In genomic region chr3:106001416-106002370, GRCm38 (mm10) we compare ENCODE assay signal across 9 mouse cellular contexts. TPM values are rescaled to one million over a fixed set of nuclear protein-coding genes. Genes with fewer than 3 reads are reported as not detected.
DNase-seq lines count a peak whose midpoint lies in the region; ATAC-seq and TF ChIP-seq lines count a peak whose summit lies in the region.
"Had no signal": no experiment of that assay in that cellular context is flagged by ENCODE, and none has a peak within 500 bp of the region (broad histone marks: within the 10 kb centered on the region; RNA-seq: fewer than 3 reads in every experiment).

No protein-coding gene starts in this region.

- intact Hi-C loops in heart, postnatal 36 days (cut with DNase I), result no loop called here

- H3K9ac ChIP-seq in lung, embryonic 14.5 days, result no peak overlapping the region
- H3K9ac ChIP-seq in neural tube, embryonic 15.5 days (replicated peaks), result peak overlapping the region; percentile 17; the same call in 1 of the 2 replicates

- H3K4me1 ChIP-seq in hindbrain, embryonic 10.5 days (replicated peaks), result peaks cover 9% of the 10 kb centered on the region
- no peaks in the 10 kb centered on the region; the same call in 1 of the 2 replicates for H3K4me1 ChIP-seq in lung, embryonic 14.5 days (ENCODE audit: insufficient read depth)
- peaks cover 8% of the 10 kb centered on the region for H3K4me1 ChIP-seq in neural tube, embryonic 15.5 days

- H3K27ac ChIP-seq in hindbrain, embryonic 10.5 days, result no peak overlapping the region
- no peak overlapping the region for H3K27ac ChIP-seq in lung, embryonic 14.5 days (ENCODE audit: low read depth)
- H3K27ac ChIP-seq in neural tube, embryonic 15.5 days (replicated peaks), result no peak overlapping the region

- TF ChIP-seq CTCF in lung, embryonic 14.5 days (IDR thresholded peaks at IDR 0.05; ENCODE audit: low read depth), result no peak

- DNase-seq in heart, adult 18-20 months, result peak; percentile 6 to 16
- no peak for DNase-seq in heart, postnatal 36 days
- DNase-seq in embryo, embryonic 11 days, result peak; percentile 80
- peak; percentile 68 for DNase-seq in hindbrain, embryonic 10.5 days (ENCODE audit: low spot score)
- DNase-seq in large intestine, adult 2 months (ENCODE audit: low read depth, low spot score), result peak; percentile 6
- peak; percentile 75 for DNase-seq in lung, embryonic 14.5 days
- DNase-seq in thymus, postnatal 4 days, result peak; percentile 41

- H3K9me3 ChIP-seq in hindbrain, embryonic 10.5 days, result no peaks in the 10 kb centered on the region
- no peaks in the 10 kb centered on the region for H3K9me3 ChIP-seq in lung, embryonic 14.5 days (ENCODE audit: low read depth, low read length)
- no peaks in the 10 kb centered on the region for H3K9me3 ChIP-seq in neural tube, embryonic 15.5 days (replicated peaks)

- peak overlapping the region; percentile 38 for H3K4me3 ChIP-seq in hindbrain, embryonic 10.5 days
- H3K4me3 ChIP-seq in lung, embryonic 14.5 days (ENCODE audit: low read depth, low read length), result no peak overlapping the region
- peak overlapping the region; percentile 26 for H3K4me3 ChIP-seq in neural tube, embryonic 15.5 days (replicated peaks)

- H3K4me2 ChIP-seq in lung, embryonic 14.5 days, result peak overlapping the region; percentile 44
- peak overlapping the region; percentile 57 for H3K4me2 ChIP-seq in neural tube, embryonic 15.5 days

- WGBS in hindbrain, embryonic 10.5 days, result 22% methylated on average over 17 of the region's 17 CpGs
- WGBS in large intestine, adult 2 months, result 17% methylated on average over 17 of the region's 17 CpGs
- WGBS in lung, embryonic 14.5 days, result 19% methylated on average over 17 of the region's 17 CpGs
- WGBS in neural tube, embryonic 15.5 days, result 18% methylated on average over 17 of the region's 17 CpGs

- no peaks in the 10 kb centered on the region for H3K36me3 ChIP-seq in hindbrain, embryonic 10.5 days
- no peaks in the 10 kb centered on the region for H3K36me3 ChIP-seq in lung, embryonic 14.5 days (ENCODE audit: insufficient read depth)
- H3K36me3 ChIP-seq in neural tube, embryonic 15.5 days, result no peaks in the 10 kb centered on the region

- H3K27me3 ChIP-seq in hindbrain, embryonic 10.5 days (ENCODE audit: insufficient read depth, poor library complexity, severe bottlenecking), result no peaks in the 10 kb centered on the region
- H3K27me3 ChIP-seq in lung, embryonic 14.5 days (ENCODE audit: insufficient read depth, low read length), result no peaks in the 10 kb centered on the region
- H3K27me3 ChIP-seq in neural tube, embryonic 15.5 days (replicated peaks), result no peaks in the 10 kb centered on the region

- peak; percentile 98 for ATAC-seq in lung, embryonic 14.5 days (ENCODE audit: insufficient read depth)
- peak; percentile 94 for ATAC-seq in neural tube, embryonic 15.5 days (ENCODE audit: low FRiP score)

RNA-seq across cellular contexts. Expression of gene Pifo, which starts 12.8 kb away (rescaled TPM):
- total RNA-seq in heart, adult 18-20 months (2021), result under 1 TPM in 1 of 2 experiments, not detected in 1; 0.64 TPM
- not detected for total RNA-seq in heart, postnatal 36 days (2021)
- 1.9 and 8.9 TPM in 2 replicates for polyA plus RNA-seq in hindbrain, embryonic 10.5 days (2016; fragmentation: Nextera tagmentation; extraction: Ambion mirVana)
- not detected in 2 replicates for polyA plus RNA-seq in large intestine, adult 2 months (2012; rRNA removed)
- 0.34 and 0.35 TPM in 2 replicates for polyA plus RNA-seq in lung, embryonic 14.5 days (2014; fragmentation: Nextera tagmentation; extraction: Ambion mirVana)
- polyA plus RNA-seq in neural tube, embryonic 15.5 days (2015; fragmentation: Nextera tagmentation; extraction: Ambion mirVana), result 3.2 and 3.6 TPM in 2 replicates
- total RNA-seq: MEL had no signal

RNA-seq across cellular contexts. Expression of gene Ovgp1, which starts 28.2 kb away (rescaled TPM):
- under 1 TPM in 1 of 2 experiments, not detected in 1; 0.31 TPM for total RNA-seq in heart, adult 18-20 months (2021)
- total RNA-seq in heart, postnatal 36 days (2021), result under 1 TPM; 0.27 to 0.58 TPM
- polyA plus RNA-seq in hindbrain, embryonic 10.5 days (2016; fragmentation: Nextera tagmentation; extraction: Ambion mirVana), result 1.8 and 2.4 TPM in 2 replicates
- 0.38 and 0.60 TPM in 2 replicates for polyA plus RNA-seq in large intestine, adult 2 months (2012; rRNA removed)
- polyA plus RNA-seq in lung, embryonic 14.5 days (2014; fragmentation: Nextera tagmentation; extraction: Ambion mirVana), result 1.9 and 2.4 TPM in 2 replicates
- 3.6 and 4.3 TPM in 2 replicates for polyA plus RNA-seq in neural tube, embryonic 15.5 days (2015; fragmentation: Nextera tagmentation; extraction: Ambion mirVana)

RNA-seq across cellular contexts. Expression of gene Chil5, which starts 30.9 kb away (rescaled TPM):
- not detected for total RNA-seq in heart, adult 18-20 months (2021)
- total RNA-seq in heart, postnatal 36 days (2021), result not detected
- polyA plus RNA-seq in hindbrain, embryonic 10.5 days (2016; fragmentation: Nextera tagmentation; extraction: Ambion mirVana), result not detected in 2 replicates
- polyA plus RNA-seq in large intestine, adult 2 months (2012; rRNA removed), result 0.07 TPM in 1 of 2 replicates, not detected in the other
- polyA plus RNA-seq in lung, embryonic 14.5 days (2014; fragmentation: Nextera tagmentation; extraction: Ambion mirVana), result not detected in 2 replicates
- polyA plus RNA-seq in neural tube, embryonic 15.5 days (2015; fragmentation: Nextera tagmentation; extraction: Ambion mirVana), result not detected in 2 replicates
- total RNA-seq: MEL had no signal

RNA-seq across cellular contexts. Expression of gene Atp5f1, which starts 41.8 kb away (rescaled TPM):
- 1,000 to 10,000 TPM; 1,228 to 1,265 TPM for total RNA-seq in heart, adult 18-20 months (2021)
- total RNA-seq in heart, postnatal 36 days (2021), result 1,000 to 10,000 TPM; 1,203 to 1,219 TPM
- polyA plus RNA-seq in hindbrain, embryonic 10.5 days (2016; fragmentation: Nextera tagmentation; extraction: Ambion mirVana), result 464 and 481 TPM in 2 replicates
- 176 and 185 TPM in 2 replicates for polyA plus RNA-seq in large intestine, adult 2 months (2012; rRNA removed)
- 449 and 462 TPM in 2 replicates for polyA plus RNA-seq in lung, embryonic 14.5 days (2014; fragmentation: Nextera tagmentation; extraction: Ambion mirVana)
- polyA plus RNA-seq in neural tube, embryonic 15.5 days (2015; fragmentation: Nextera tagmentation; extraction: Ambion mirVana), result 581 and 593 TPM in 2 replicates

RNA-seq across cellular contexts. Expression of gene Wdr77, which starts 42.5 kb away (rescaled TPM):
- total RNA-seq in heart, adult 18-20 months (2021), result 10 to 100 TPM; 40.8 to 51.0 TPM
- 10 to 100 TPM; 46.9 to 48.5 TPM for total RNA-seq in heart, postnatal 36 days (2021)
- 133 and 172 TPM in 2 replicates for polyA plus RNA-seq in hindbrain, embryonic 10.5 days (2016; fragmentation: Nextera tagmentation; extraction: Ambion mirVana)
- polyA plus RNA-seq in large intestine, adult 2 months (2012; rRNA removed), result 38.8 and 42.7 TPM in 2 replicates
- 154 and 165 TPM in 2 replicates for polyA plus RNA-seq in lung, embryonic 14.5 days (2014; fragmentation: Nextera tagmentation; extraction: Ambion mirVana)
- polyA plus RNA-seq in neural tube, embryonic 15.5 days (2015; fragmentation: Nextera tagmentation; extraction: Ambion mirVana), result 86.7 and 104 TPM in 2 replicates

Comparison
In these comparisons a context has a peak if more than half of its experiments do, and no peak if none do; other contexts are left out.
1. DNase-seq: peak in heart, adult 18-20 months (2 of 2), embryo, embryonic 11 days (single experiment), hindbrain, embryonic 10.5 days (single experiment), large intestine, adult 2 months (single experiment), lung, embryonic 14.5 days (single experiment) and thymus, postnatal 4 days (single experiment); none in heart, postnatal 36 days (0 of 2).